Mouse (Mus musculus) thymus, postnatal 4 days (tissue): ENCODE measurements around the gene Olfr1509.
"Not testable (repeated sequence)": the region's sequence is repeated elsewhere in the genome, so short reads cannot be mapped to it uniquely, and the experiment has no call there.

Experiments used
- DNase-seq: peaks from one replicate; pipeline ENCODE4 v3.0.0; 2021

Gene Olfr1509

GRCm38 (mm10) chr14:52442690-52443089 lies at the start of gene Olfr1509:
Gene Olfr1509, plus strand, starts transcription at chr14:52442990.
- DNase-seq, result no peak

GRCm38 (mm10) chr14:52397279-52397678 lies 45.5 kb upstream of the Olfr1509 start, which contains the start of gene Olfr1511:
Gene Olfr1511, minus strand, starts transcription at chr14:52397379.
- no peak for DNase-seq

GRCm38 (mm10) chr14:52410142-52410919 lies 32.5 kb upstream of the Olfr1509 start:
- not testable (repeated sequence) for DNase-seq

GRCm38 (mm10) chr14:52414273-52414672 lies 28.5 kb upstream of the Olfr1509 start, which contains the start of gene Olfr1510:
Gene Olfr1510, minus strand, starts transcription at chr14:52414373.
- DNase-seq, result no peak

- DNase-seq, result peak; percentile 68
These were observed 15.1 kb upstream of the Olfr1509 start for GRCm38 (mm10) chr14:52427686-52428085.

GRCm38 (mm10) chr14:52451138-52451537 lies 8.3 kb downstream of the Olfr1509 start:
- peak; percentile 20 for DNase-seq

GRCm38 (mm10) chr14:52461928-52462327 lies 19.1 kb downstream of the Olfr1509 start:
- DNase-seq, result no peak

GRCm38 (mm10) chr14:52465738-52466137 lies 22.9 kb downstream of the Olfr1509 start:
- DNase-seq, result no peak

- DNase-seq, result no peak
These were observed 24.6 kb downstream of the Olfr1509 start, which contains the start of gene Olfr1508 for GRCm38 (mm10) chr14:52467395-52467794. Gene Olfr1508, minus strand, starts transcription at chr14:52467495.

GRCm38 (mm10) chr14:52495516-52495915 lies 52.7 kb downstream of the Olfr1509 start, which contains the start of gene Olfr1507:
Gene Olfr1507, minus strand, starts transcription at chr14:52495749.
- no peak for DNase-seq
